Mouse (Mus musculus) lung, adult 2 months (tissue): ENCODE results near the gene Fam160b1.

ENCODE experiments used
- CTCF ChIP-seq: fragments of 200-500 bp; IDR thresholded peaks from 2 replicates; pipeline ENCODE4 v1.5.1; 2011; ENCODE audit warnings: mild to moderate bottlenecking, low read length, control low read depth; ENCODE audit not compliant: insufficient read depth
- POLR2A ChIP-seq: fragments of 200-500 bp; IDR thresholded peaks from 2 replicates; pipeline ENCODE4 v1.6.1; 2011; ENCODE audit warnings: low read depth, mild to moderate bottlenecking, control low read depth, low read length, borderline replicate concordance; ENCODE audit errors: extremely low read depth

DNA sequence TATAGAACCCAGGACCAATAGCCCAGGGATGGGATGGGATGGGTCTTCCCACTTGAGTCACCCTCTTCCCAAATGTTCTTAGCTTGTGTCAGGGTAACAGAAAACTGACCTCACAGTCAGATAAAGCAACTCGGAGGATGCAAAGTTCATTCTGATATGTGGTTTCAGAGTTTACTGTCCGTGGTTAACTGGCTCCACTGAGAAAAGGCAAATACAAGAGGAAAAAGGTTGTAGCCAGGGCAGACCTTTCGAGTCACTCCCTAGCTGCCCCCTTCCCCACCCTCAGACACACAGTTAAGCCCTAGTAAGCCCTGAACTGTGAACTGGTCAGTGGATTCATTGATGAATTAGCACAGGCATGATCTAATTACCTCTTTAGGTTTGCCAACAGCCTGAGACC, 38.6 kb upstream of the Fam160b1 start:
- TF ChIP-seq CTCF (no peak), POLR2A (no peak)
